Mouse (Mus musculus) C2C12 (cell line): ENCODE results near the gene Draxin. TPM values are rescaled to one million over a fixed set of nuclear protein-coding genes. Genes with fewer than 3 reads are reported as not detected.

Experiments
- H3K27me3 ChIP-seq: one replicate; pipeline ENCODE4 v1.6.1; 2011; ENCODE audit not compliant: control insufficient read depth, insufficient read depth, insufficient read length
- H3K36me3 ChIP-seq: one replicate; pipeline ENCODE4 v1.6.1; 2011; ENCODE audit not compliant: control insufficient read depth, insufficient read depth
- H3K4me3 ChIP-seq: one replicate; pipeline ENCODE4 v1.5.1; 2011; ENCODE audit warnings: mild to moderate bottlenecking, control low read depth; ENCODE audit not compliant: poor library complexity, insufficient read depth, severe bottlenecking
- H3K79me2 ChIP-seq: one replicate; pipeline ENCODE4 v1.6.1; 2011; ENCODE audit not compliant: control insufficient read depth, insufficient read depth
- H3K79me3 ChIP-seq: one replicate; pipeline ENCODE4 v1.6.1; 2011; ENCODE audit warnings: low read depth, control low read depth
- H3ac ChIP-seq: one replicate; pipeline ENCODE3; 2011; ENCODE audit warnings: low read depth; ENCODE audit not compliant: control insufficient read depth, insufficient read length
- CEBPB ChIP-seq: IDR thresholded peaks from one replicate; pipeline ENCODE4 v1.6.1; 2011; ENCODE audit warnings: low read depth, mild to moderate bottlenecking, control low read depth, moderate library complexity
- CTCF ChIP-seq: IDR thresholded peaks from one replicate; pipeline ENCODE4 v1.5.1; 2011; ENCODE audit not compliant: control insufficient read depth, insufficient read depth, insufficient read length
- FOSL1 ChIP-seq: IDR thresholded peaks from one replicate; pipeline ENCODE4 v1.8.0; 2011; ENCODE audit warnings: mild to moderate bottlenecking, low read length; ENCODE audit not compliant: poor library complexity, insufficient read depth, severe bottlenecking
- MAX ChIP-seq: IDR thresholded peaks from one replicate; pipeline ENCODE4 v1.6.1; 2011; ENCODE audit warnings: mild to moderate bottlenecking, control low read depth
- MYOD1 ChIP-seq: IDR thresholded peaks from one replicate; pipeline ENCODE4 v1.6.1; 2011; ENCODE audit warnings: low read depth; ENCODE audit not compliant: control insufficient read depth, insufficient read length
- MYOG ChIP-seq: IDR thresholded peaks from one replicate; pipeline ENCODE4 v1.6.1; 2011; ENCODE audit not compliant: control insufficient read depth, insufficient read length; ENCODE audit errors: extremely low read depth
- USF1 ChIP-seq: IDR thresholded peaks from one replicate; pipeline ENCODE4 v1.6.1; 2011; ENCODE audit warnings: low read depth, mild to moderate bottlenecking, control low read depth, moderate library complexity
- polyA plus RNA-seq: library from polyadenylated mRNA; unstranded; fragments of >200 nt; fragmentation: generic; extraction: Trizol; gene quantifications from one replicate; pipeline ENCODE4 v1.2.1, GENCODE M21; 2012; ENCODE audit warnings: missing spikeins

The Draxin gene
- polyA plus RNA-seq, 1 experiment, result 0.01 TPM

GRCm38 (mm10) chr4:148131497-148132081 is 1.1 kb upstream of the Draxin start:
- H3K79me3 ChIP-seq, result no peaks in the 10 kb centered on the region
- no peak for TF ChIP-seq CEBPB
- no peak for TF ChIP-seq MYOG
- no peak for TF ChIP-seq FOSL1
- TF ChIP-seq CTCF, result no peak
- no peaks in the 10 kb centered on the region for H3K36me3 ChIP-seq
- H3K4me3 ChIP-seq, result no peak overlapping the region
- peaks cover 39% of the 10 kb centered on the region for H3K27me3 ChIP-seq
- H3ac ChIP-seq, result no peak overlapping the region
- no peaks in the 10 kb centered on the region for H3K79me2 ChIP-seq

- no peaks in the 10 kb centered on the region for H3K79me3 ChIP-seq
- no peaks in the 10 kb centered on the region for H3K36me3 ChIP-seq
- TF ChIP-seq USF1 (no peak), CTCF (no peak), CEBPB (no peak), MAX (no peak), FOSL1 (no peak), MYOG (no peak), MYOD1 (no peak)
- no peaks in the 10 kb centered on the region for H3K79me2 ChIP-seq
- H3ac ChIP-seq, result peak within 1 kb of the TSS; percentile 52
- H3K27me3 ChIP-seq, result peaks cover 36% of the 10 kb centered on the region
- no peak within 1 kb of the TSS for H3K4me3 ChIP-seq
These were observed 365 bp downstream of the Draxin start, which contains the start of gene Mad2l2 for GRCm38 (mm10) chr4:148130133-148130532. Gene Mad2l2 (plus strand): TSS chr4:148130384.

- Histone ChIP-seq H3K79me2 (no peaks in the 10 kb centered on the region), H3K4me3 (no peak overlapping the region), H3K36me3 (no peaks in the 10 kb centered on the region), H3ac (no peak overlapping the region), H3K79me3 (no peaks in the 10 kb centered on the region), H3K27me3 (peaks cover 33% of the 10 kb centered on the region)
- no peak for TF ChIP-seq CTCF
- no peak for TF ChIP-seq MAX
- no peak for TF ChIP-seq MYOD1
- TF ChIP-seq MYOG, result no peak
- no peak for TF ChIP-seq USF1
- TF ChIP-seq CEBPB, result no peak
- TF ChIP-seq FOSL1, result no peak
These were observed 1.8 kb downstream of the Draxin start for GRCm38 (mm10) chr4:148128672-148129071.

- no peaks in the 10 kb centered on the region for H3K79me2 ChIP-seq
- H3K79me3 ChIP-seq, result no peaks in the 10 kb centered on the region
- no peaks in the 10 kb centered on the region for H3K36me3 ChIP-seq
- no peak overlapping the region for H3ac ChIP-seq
- H3K4me3 ChIP-seq, result no peak overlapping the region
- TF ChIP-seq CEBPB (no peak), FOSL1 (no peak), MAX (no peak), MYOD1 (no peak), USF1 (no peak), CTCF (no peak), MYOG (no peak)
- peaks cover 33% of the 10 kb centered on the region for H3K27me3 ChIP-seq
These were observed 2.3 kb downstream of the Draxin start for GRCm38 (mm10) chr4:148128241-148128640.

GRCm38 (mm10) chr4:148122694-148123066 is 7.8 kb downstream of the Draxin start:
- H3K27me3 ChIP-seq, result no peaks in the 10 kb centered on the region
- H3K79me3 ChIP-seq, result no peaks in the 10 kb centered on the region
- no peaks in the 10 kb centered on the region for H3K79me2 ChIP-seq
- H3K4me3 ChIP-seq, result no peak overlapping the region
- no peak overlapping the region for H3ac ChIP-seq
- TF ChIP-seq FOSL1, result no peak
- no peak for TF ChIP-seq CTCF
- TF ChIP-seq USF1, result no peak
- no peak for TF ChIP-seq CEBPB
- no peak for TF ChIP-seq MAX
- TF ChIP-seq MYOD1, result no peak
- TF ChIP-seq MYOG, result no peak
- H3K36me3 ChIP-seq, result no peaks in the 10 kb centered on the region

GRCm38 (mm10) chr4:148121982-148122693 is 8.4 kb downstream of the Draxin start:
- Histone ChIP-seq H3K27me3 (no peaks in the 10 kb centered on the region), H3K79me3 (no peaks in the 10 kb centered on the region), H3K4me3 (no peak overlapping the region), H3ac (no peak overlapping the region), H3K79me2 (no peaks in the 10 kb centered on the region), H3K36me3 (no peaks in the 10 kb centered on the region)
- TF ChIP-seq FOSL1 (no peak), MYOD1 (peak; percentile 65), MAX (no peak), MYOG (no peak)
